Mouse (Mus musculus) retina, postnatal 7 days (tissue): ENCODE measurements around the gene Ilf3.
A peak's percentile ranks its signal among the peaks of the same experiment; 100 is the strongest.

ENCODE experiments used
- DNase-seq: peaks from one replicate; pipeline ENCODE4 v3.0.0-alpha.2; 2012; ENCODE audit warnings: low read depth, low spot score

Ilf3 gene

DNA sequence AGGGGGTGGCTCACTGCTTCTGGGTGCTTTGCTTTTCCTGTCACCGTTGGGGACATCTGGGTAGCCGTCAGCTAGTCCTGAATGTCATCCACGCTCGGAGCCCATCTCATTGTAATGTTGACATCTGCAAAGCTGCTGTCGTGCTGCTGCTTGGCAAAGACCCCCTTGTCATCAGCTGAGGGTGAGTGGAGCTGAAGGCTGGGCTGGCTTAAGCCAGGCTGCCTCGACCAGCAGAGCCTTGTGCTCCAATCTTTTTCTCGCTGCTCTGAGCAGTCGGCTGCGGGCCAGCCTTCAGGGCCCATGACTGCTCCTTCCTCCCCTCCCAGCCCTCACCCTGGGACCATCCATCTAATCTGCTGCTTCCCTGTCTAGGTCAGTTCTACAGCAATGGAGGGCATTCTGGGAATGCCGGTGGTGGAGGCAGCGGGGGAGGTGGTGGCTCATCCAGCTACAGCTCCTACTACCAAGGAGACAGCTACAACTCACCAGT, 35.1 kb downstream of the Ilf3 start:
- no peak for DNase-seq

DNA sequence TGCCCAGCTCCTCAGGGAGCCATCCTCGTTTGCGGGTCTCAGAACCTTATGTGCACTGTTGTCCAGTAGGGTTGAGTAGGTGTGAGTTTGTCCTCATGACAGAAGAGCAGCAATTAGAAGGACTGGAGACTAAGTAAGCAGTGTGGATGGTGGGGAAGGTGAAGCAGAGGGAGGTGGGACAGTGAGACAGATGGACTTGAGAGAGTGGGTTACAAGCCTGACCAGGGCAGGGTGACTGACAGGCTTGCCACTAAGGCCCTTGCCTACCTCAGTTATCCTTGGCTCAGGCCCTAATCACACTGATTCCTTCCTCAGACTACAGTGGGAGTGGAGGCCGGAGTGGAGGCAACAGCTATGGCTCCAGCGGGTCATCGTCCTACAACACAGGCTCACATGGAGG, 36.1 kb downstream of the Ilf3 start:
- no peak for DNase-seq

DNA sequence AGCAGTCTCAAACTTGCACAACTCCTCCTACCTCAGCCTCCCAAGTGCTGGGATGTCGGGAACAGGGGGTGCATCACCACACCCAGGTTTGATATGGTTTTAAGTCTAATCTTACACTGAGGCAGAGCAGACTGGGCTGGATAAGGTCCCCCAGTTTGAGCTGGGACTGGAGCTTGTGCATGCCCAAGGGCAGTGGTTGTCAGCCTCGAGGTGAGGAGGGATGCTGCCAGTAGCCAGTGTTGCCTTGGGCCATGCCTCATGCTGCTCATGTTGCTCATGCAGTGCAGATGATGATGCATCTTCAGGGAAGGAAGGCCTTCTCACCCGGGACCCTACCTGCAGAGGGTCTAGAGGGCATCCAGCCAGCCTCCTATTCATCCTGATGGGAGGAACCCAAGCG, 37.9 kb downstream of the Ilf3 start:
- DNase-seq: no peak

DNA sequence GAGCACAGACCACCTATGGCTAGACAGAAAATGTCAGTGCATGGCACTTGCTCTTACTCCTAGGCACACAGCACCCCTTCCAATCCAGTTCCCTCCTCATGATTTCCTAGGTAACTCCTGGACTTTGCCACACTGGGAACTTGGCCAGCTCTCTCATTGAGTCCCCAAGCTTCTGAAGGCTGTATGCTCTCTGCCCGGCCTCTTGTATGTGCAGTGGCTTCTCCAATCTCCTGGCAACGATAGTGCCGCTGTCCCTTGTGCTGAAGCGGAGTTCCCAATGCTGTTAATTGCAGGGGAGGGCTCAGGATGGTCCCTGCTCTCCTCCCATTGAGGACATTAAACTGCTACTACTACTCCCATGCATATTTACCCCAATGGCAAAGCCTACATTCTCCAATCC, 40.3 kb downstream of the Ilf3 start:
- no peak for DNase-seq

DNA sequence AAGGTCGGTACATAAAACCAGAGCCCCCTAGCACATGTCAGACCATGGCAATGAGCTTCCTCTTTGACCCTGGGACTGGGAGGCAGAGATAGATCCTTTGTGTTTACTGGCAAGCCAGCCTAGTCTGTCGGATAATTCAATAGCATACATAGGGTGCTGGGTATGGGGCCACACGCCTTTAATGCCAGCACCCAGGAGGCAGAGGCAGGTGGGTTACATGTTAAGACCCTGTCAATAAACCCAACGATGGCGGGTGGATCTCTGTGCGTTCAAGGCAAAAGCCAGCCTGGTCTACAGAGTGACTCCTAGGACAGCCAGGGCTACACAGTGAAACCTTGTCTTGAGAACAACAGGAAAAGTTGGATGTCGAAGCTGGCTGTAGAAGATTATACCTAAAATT, 41.0 kb downstream of the Ilf3 start:
- no peak for DNase-seq

DNA sequence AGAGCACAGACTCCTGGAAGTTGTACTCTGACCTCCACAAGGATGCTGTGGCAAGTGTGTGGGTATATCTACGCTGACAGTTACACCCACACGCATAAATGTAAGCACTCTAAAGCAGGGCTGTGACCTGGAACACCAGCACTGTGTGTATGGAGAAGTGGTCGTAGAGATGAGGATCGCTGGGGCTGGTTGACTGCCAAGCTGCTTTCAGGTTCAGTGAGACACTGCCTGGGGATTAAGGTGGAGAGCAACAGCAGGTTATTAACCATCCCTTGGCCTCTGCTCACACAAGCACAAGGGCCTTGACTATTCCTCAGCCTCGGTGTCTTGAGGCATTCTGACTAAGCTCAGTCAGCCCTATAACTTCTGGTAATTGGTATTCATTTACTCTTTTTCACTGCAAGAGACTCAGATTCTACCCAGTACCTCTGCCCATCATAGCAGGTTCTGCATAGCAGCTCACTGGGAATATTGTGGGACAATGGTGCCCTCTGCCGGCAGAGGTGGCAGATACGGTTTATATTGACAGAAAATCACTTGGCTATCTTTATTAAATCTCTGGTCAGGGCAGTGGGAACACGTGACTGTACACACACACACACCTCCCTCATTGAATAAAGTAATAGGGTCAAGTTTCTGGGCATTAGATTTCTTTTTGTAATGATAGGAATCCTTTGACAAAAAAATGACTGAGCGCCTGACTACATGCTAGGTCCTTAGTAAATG, 42.1 kb downstream of the Ilf3 start:
- peak; percentile 77 for DNase-seq

DNA sequence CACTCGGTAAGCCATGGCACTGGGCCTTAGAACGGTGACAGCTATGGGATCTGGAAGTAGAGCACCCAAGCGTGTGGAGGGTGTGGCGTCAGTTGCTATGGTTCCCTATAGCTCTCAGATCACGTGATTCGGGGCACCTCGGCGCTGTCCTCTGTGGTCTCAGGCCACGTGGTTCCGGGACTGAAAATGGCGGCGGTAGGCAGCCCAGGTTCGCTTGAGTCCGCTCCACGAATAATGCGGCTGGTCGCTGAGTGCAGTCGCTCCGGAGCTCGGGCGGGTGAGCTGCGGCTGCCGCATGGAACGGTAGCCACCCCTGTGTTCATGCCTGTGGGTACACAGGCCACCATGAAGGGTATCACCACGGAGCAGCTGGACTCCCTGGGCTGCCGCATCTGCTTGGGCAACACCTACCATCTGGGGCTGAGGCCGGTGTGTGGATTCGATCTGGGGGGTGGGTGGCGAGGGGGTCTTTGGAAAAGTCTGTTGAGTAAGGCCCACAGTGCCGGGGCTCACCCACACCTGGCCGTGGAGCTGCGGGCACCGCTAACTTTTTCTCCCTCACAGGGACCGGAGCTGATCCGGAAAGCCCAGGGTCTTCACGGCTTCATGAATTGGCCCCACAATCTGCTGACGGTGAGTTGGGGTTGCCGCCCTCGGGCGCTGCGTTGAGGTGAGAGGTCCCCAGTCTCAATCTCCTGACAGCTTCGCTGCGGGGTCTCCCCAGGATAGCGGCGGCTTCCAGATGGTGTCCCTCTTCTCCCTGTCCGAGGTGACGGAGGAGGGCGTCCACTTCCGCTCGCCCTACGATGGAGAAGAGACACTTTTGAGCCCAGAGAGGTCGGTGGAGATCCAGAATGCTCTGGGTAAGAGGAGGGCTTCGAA, 44.2 kb downstream of the Ilf3 start, which contains the start of gene Qtrt1:
Gene Qtrt1 (plus strand): TSS at position 169 of the 882 bp plus-strand sequence.
- peak; percentile 84 for DNase-seq

DNA sequence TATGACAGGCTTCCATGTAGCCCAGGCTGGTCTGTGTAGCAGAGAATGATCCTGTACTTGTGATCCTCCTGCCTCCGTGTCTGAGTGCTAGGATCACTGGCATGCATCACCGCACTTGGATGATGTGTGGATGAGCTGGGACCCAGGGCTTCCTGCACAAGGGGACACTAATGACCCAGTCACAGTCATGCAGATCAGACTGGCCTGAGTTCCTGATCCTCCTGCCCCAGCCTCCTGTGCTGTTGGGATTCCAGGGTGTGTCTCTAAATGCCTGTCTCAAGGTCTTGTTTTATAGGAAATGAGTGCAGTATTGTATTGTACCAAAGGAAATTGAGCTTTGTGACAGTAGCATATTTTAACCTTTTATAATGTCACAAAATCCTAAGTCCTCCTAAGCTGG, 50.2 kb downstream of the Ilf3 start:
- no peak for DNase-seq

DNA sequence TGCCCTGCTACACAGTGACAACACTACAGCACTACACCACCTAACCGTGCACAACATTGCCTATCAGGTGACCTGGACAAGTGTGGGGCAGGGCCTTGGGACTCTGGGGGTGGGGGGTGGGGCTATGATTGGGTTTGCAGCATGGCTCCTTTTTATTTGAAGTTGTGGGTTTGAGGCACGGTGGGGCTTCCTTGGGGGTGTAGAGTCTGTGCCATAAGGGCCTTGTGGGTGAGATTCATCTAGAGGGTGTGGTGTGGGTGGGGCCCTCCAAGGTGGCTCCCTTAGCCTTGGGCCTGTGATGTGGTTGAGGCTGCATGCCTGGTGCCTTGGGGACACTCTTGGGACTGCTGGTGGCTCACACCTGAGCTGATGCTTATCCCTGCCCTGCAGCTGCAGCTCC, 52.0 kb downstream of the Ilf3 start:
- DNase-seq: no peak

DNA sequence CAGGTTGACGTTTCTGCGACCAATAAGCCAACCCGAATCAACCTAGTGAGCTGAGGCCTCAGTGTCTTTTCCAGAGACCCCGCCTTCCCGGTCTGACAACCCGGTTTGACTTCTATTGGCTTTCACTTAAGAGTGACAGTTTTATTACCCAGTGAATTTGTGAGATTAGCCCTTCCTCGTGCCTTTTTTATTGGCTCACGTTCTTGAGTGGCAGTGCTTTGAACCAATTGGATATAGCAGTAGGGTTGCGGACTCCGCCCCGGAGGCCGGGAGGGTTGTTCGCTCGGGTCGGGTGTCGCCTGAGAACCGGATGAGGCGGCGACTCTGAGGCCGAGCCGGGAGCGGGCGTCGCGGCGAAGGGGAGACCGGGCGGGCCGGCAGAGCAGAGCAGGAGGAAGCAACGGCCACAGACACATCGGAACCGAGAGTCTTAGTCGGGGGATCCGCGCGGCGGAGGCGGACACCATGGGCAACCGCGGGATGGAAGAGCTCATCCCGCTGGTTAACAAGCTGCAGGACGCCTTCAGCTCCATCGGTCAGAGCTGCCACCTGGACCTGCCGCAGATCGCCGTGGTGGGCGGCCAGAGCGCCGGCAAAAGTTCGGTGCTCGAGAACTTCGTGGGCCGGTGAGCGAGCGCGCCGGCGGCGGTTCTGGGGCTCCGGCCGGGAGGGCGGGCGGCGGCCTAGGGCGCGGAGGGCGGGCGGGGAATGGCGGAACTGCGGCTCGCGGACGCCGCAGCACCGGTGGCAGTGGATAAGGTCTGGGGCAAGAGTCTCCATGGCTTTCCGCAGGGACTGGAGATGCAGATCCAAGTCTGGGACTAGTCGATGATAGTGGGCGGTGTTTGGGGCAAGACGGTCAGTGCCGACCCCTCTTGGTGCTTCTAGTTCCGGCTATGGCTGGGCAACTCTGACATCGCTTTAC, 57.2 kb downstream of the Ilf3 start, which contains the start of gene Dnm2:
Gene Dnm2 (plus strand): TSS at position 278 of the 925 bp plus-strand sequence.
- DNase-seq: peak; percentile 100

DNA sequence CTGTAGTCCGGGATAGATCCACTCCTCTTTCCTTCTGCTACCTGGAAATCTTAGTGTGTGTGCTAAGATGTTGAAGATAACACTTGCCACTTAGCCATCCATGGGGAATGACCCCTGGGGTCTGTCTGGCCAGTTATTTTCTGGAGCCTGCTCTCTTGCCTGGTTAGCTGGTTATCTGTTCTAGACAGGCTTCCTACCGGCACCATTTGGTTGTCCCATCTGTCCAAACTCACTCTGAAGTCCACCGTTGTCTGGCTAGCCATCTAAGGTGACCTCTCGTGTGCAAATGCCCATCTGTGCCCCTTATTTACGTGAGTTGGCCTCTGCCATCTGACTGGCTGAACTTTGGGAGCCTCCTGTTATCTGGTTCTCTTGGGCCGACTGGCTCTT, 57.9 kb downstream of the Ilf3 start:
- no peak for DNase-seq

DNA sequence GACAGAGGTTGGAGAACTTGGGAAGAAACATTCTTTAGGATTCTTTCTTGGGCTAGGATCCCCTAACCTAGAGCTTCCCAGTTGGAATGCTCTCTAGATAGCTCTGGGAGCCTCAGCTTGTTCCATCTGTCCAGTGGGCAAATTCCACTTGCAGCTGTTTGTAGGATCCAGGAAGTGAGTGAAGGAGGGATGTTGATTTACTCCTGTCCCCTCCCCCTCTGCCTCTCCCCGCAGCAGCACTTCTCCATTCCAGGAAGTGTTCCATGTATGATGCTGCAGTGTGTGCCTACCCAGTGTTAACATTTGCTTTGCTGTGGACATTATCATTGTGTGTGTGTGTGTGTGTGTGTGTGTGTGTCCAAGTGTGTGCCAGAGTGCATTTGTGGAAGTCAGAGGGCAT, 58.3 kb downstream of the Ilf3 start:
- DNase-seq: no peak

DNA sequence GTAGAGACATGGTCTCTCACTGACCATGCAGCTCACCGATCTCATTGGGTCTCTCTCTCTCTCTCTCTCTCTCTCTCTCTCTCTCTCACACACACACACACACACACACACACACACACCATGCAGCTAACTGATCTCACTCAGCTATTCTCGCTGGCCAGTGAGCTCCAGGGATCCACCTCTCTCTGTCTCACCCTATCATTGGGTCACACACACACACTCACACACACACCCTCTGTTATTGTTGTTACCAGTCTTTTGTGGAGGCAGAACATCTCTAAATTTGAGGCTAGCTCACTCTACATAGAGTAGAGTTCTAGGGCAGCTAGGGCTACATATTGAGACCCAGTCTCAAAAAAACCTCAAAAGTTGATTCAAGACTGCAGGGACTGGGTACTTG, 58.9 kb downstream of the Ilf3 start:
- DNase-seq: no peak

DNA sequence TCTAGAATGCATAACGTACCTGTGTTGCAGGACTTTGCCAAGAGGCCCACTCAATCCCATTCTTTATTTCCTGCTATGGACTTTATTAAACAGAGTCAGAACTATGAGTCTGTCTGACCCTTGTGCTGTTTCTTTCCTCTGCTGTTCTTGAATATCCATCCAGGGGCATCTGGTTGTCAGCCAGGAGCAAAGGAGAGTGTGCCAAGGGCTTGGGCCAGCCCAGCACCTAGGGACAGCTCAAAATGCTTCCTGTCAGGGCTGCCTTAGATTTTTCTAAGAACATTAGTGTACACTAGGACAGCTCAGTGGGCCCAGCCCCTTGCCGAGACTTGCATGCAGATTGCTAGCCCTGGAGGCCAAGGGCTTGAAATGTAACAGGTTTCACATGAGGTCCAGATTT, 60.1 kb downstream of the Ilf3 start:
- DNase-seq: no peak

DNA sequence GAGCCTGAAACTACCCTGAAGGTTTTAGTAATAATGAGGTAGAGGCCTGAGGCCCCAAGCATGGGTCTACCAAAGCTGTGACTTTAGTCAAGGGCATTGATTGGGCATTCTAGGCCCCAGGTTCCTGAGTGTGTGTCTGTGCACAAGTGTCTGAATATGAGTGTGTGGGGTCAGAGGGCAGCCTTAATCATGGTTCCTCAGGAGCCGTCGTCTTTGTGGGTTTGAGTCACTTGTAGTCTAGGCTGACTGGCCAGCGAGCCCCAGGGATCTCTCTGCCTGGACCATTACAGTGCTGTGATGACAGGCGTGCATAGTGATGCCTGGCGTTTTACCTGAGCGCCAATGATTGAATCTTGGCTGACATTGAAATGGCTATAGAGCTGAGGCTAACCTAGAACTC, 60.5 kb downstream of the Ilf3 start:
- DNase-seq: no peak

DNA sequence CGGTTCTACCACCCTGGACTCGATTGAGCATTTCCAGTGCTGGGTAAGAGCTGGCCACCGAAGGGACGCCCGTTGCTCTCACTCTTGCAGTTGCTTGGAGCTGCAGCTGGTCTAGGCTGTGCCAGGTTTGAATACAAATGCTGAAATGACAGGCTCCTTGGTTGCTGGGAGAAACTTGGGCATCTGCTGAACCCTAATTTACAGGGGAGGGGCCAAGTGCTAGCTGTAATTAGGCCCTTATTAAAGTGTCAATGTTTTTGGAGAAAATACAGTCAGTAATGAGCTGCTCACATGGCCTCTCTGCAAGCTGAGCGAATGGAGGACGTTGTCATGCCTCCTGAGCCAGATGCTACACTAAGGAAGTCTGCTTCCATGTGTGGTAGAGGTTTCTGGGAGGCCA, 63.1 kb downstream of the Ilf3 start:
- DNase-seq: no peak

DNA sequence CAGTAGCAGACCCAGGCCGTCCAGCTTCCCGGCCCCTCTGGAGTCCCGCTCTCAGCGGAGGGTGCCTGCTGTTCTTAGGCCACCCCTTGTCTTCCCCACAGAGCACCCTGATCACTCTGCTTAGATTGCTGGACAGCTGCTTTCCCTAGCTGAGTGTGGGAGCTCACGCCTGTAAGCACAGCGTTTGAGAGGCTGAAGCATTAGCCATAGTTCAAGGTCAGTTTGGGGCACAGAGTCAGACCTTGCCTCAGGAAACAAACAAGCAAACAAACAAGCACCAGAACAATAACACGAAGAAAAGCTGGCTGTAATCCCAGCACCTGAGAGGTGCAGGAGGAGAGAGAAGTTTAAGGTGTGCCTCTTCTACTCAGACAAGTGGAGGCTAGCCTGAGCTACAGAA, 64.4 kb downstream of the Ilf3 start:
- DNase-seq: no peak

DNA sequence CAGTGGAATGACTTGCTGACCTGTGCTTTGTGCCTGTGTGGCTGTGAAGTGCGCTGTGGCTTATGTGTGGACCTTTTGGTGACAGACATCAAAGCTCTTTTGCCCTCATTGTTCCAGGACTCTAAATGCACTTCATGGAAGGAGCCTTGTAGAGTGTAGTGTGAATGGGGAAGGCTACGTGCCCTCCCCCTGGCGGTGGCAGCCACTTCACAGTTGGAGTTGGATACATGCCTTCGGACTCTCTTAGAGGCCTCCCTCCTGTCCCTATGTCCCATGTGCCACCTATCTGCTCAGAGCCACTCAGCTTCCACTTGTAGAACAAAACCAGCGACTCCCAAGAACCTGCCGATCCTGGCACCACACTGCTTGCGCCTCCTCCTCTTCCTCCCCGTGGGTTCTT, 66.1 kb downstream of the Ilf3 start:
- no peak for DNase-seq

DNA sequence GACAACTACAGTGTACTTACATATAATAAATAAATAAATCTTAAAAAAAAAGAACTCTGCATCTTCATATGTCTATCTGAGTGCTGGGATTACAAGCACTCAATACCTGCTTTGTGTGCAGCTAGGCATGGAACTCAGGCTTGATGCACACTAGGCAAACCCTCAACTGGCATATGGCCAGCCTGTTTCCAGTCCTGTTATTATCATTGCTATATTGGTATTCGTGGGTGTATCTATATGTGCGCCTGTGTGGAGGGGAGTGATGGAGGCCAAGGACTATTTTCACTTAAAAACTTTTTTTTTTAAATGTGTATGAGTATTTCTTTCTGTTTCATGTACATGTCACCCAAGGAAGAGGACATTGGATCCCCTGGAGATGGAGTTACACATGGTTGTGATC, 66.7 kb downstream of the Ilf3 start:
- no peak for DNase-seq

DNA sequence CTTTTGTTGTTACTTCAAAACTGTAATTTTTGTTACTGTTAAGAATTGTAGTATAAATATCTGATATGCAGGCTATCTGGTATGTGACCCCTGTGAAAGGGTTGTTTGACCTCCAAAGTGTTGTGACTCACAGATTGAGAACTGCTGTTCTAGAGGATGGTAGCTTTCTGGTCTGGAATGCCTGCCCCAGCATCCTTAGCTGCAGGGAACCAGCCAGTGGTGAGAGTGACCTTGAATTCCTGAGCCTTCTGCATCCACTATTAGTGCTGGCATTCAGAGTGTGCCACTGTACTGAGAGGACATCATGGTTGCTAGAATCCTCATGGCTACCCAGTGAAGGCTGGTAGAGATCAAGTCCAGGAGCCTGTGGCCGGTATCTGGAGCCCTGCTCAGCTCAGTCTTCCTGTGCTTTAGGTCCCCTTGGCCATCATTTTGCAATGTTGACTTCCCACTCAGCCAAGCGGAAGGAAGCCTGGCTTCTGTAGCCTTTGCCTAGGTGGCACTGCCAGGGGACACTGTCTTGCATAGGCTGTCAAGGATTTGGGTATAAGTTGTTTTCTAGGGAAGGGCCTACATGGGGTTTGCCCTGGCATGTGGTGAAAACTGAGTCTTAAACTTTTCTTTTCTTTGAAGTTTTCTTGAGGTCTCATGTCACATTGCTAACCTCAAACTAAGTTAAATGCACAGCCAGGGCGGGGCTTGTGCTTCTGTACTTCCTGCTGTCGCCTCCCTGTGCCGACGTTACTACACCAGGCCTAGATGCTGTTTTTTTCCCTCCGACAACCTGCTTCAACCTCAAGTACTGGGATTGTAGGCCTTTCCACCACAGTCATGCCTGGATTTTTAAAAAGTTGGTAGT, 68.3 kb downstream of the Ilf3 start:
- no peak for DNase-seq

DNA sequence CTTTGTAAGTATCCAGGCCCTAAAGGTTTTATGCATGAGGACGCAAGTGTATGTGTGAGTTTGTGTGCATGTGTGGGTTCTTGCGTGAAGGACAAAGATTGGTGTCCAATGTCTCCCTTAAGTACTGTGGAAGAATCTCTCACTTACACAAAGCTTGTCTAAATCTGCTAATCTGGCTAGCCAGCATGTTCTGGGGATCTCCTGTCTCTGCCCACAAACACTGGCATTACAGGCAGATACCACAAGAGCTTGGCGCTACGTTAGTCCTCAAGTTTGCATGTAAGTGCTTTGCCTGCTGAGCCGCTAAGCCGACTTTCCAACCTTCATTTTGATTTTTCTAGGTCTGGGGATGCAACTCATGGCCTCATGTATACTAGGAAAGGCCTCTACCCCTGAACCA, 69.9 kb downstream of the Ilf3 start:
- DNase-seq: no peak
